Mouse (Mus musculus) layer of hippocampus, adult 9-10 months (tissue): ENCODE data around the gene Mrps27.

Experiments used
- DNase-seq: peaks from one replicate; pipeline ENCODE4 v3.0.0; 2022; ENCODE audit warnings: low spot score

Gene Mrps27

GRCm38 (mm10) chr13:99351596-99351995 is 7.0 kb downstream of the Mrps27 start:
- no peak for DNase-seq

GRCm38 (mm10) chr13:99352758-99353489 is 8.3 kb downstream of the Mrps27 start:
- DNase-seq: peak; percentile 91

GRCm38 (mm10) chr13:99353490-99353851 is 8.9 kb downstream of the Mrps27 start:
- no peak for DNase-seq

GRCm38 (mm10) chr13:99355072-99355471 is 10.5 kb downstream of the Mrps27 start:
- DNase-seq: no peak

- no peak for DNase-seq
These were observed 11.3 kb downstream of the Mrps27 start for GRCm38 (mm10) chr13:99355861-99356260.

- DNase-seq: no peak
These were observed 12.1 kb downstream of the Mrps27 start for GRCm38 (mm10) chr13:99356428-99357265.

- no peak for DNase-seq
These were observed 14.3 kb downstream of the Mrps27 start for GRCm38 (mm10) chr13:99358921-99359320.

GRCm38 (mm10) chr13:99363866-99364265 is 19.3 kb downstream of the Mrps27 start:
- DNase-seq: peak; percentile 70

GRCm38 (mm10) chr13:99366422-99367175 is 22.0 kb downstream of the Mrps27 start:
- DNase-seq: peak; percentile 79

GRCm38 (mm10) chr13:99367554-99368174 is 23.1 kb downstream of the Mrps27 start:
- DNase-seq: no peak

- no peak for DNase-seq
These were observed 24.5 kb downstream of the Mrps27 start for GRCm38 (mm10) chr13:99369103-99369502.

- no peak for DNase-seq
These were observed 26.7 kb downstream of the Mrps27 start for GRCm38 (mm10) chr13:99371285-99371684.

GRCm38 (mm10) chr13:99373684-99374083 is 29.1 kb downstream of the Mrps27 start:
- no peak for DNase-seq

- DNase-seq: no peak
These were observed 29.6 kb downstream of the Mrps27 start for GRCm38 (mm10) chr13:99374191-99374590.

- peak; percentile 74 for DNase-seq
These were observed 31.0 kb downstream of the Mrps27 start for GRCm38 (mm10) chr13:99375550-99375949.

GRCm38 (mm10) chr13:99377055-99377454 is 32.5 kb downstream of the Mrps27 start:
- DNase-seq: no peak

- no peak for DNase-seq
These were observed 33.6 kb downstream of the Mrps27 start for GRCm38 (mm10) chr13:99378223-99378622.

GRCm38 (mm10) chr13:99382373-99382772 is 37.8 kb downstream of the Mrps27 start:
- no peak for DNase-seq

GRCm38 (mm10) chr13:99384555-99385203 is 40.1 kb downstream of the Mrps27 start:
- no peak for DNase-seq

- no peak for DNase-seq
These were observed 41.3 kb downstream of the Mrps27 start for GRCm38 (mm10) chr13:99385911-99386310.

- DNase-seq: no peak
These were observed 41.8 kb downstream of the Mrps27 start for GRCm38 (mm10) chr13:99386341-99386740.
